Mouse (Mus musculus) natural killer cell, adult 2 months (primary cell): ENCODE data around the gene Gm37240.

Experiments
- DNase-seq, 2 experiments: peaks; one replicate each; pipeline ENCODE4 v3.0.0; 2022; ENCODE audit warnings: low spot score in 2 of 2

The Gm37240 gene

DNA sequence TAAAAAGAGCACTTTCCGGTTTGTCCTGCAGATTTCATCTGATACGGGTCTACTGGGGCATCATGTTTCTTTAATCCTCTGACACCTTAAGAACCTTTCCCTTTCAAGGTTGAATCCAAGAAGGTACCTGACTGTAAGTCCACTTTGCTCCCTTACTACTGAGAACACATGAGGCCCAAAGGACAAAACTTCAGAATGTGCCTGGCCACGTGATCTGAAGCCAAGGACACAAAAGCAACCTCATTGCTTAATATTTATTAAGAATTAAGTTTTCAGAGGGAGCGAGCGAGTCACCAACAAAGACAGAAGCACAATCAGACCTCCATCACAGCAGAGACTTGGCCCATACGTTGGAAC lies 1112.3 kb downstream of the Gm37240 start:
- DNase-seq: no peak

- DNase-seq: no peak
Measured at GRCm38 (mm10) chr3:84774246-84775066, 1112.9 kb downstream of the Gm37240 start.

DNA sequence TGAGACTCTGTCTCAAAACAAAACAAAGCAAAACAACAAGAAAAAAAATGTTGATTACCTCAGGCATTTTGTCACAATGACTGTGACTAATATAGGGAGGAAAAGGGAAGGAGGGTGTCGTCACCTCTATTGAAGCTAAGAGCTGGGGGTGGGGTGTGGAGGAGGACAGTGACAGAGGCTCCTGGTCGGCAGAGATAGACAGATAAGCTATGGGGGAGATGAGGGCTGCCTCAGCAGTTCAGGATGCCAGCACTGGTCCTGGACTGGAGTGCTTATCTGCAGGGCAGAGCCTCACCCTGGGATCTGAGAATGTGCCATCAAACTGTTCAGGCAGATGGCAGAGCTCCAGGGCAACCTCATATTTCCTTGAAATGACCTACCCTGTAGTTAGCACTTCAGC lies 1115.3 kb downstream of the Gm37240 start:
- peak in 1 of 2 experiments; percentile 7 for DNase-seq

- no peak for DNase-seq
Measured at GRCm38 (mm10) chr3:84770518-84770917, 1116.8 kb downstream of the Gm37240 start.

GRCm38 (mm10) chr3:84769411-84769810 lies 1117.9 kb downstream of the Gm37240 start:
- DNase-seq: no peak

GRCm38 (mm10) chr3:84768940-84769339 lies 1118.4 kb downstream of the Gm37240 start:
- DNase-seq: no peak

DNA sequence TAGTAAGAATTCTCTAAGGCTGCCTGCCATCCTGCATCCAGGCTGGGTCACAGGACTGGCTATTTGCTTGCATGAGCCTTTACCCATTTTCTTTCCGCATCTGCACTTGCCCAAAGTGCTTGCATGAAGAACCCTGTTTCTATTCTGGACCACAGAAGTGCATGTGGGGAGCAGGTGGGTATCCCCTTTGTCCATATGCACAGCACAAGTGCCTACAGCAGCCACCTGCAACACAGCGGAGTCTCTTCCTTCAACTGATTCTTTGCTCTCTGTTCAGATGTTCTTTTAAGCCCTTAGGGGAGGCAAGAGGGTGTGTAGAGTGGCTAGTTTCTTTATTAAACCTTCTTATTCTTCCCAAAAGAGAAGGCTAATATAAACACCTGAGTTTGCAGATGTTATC lies 1133.5 kb downstream of the Gm37240 start:
- DNase-seq: no peak

DNA sequence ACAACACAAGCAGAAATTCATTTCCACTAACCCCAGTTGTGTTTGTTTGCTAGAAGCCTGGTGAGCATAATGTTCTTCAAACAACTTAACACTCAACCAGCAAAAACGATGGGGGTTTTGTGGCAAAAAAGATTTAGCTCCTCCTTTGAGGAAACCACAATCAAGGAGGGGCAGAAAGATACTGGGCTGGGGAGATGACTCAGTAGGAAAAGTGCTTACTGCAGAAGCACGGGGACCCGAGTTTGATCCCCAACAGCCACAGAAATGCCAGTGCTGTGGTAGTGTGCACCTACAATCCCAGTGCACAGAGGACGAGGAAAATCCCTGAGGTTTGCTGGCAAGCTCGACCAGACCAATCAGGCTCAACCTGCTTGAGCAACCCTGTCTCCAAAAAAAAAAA lies 1138.1 kb downstream of the Gm37240 start:
- peak in 1 of 2 experiments; percentile 20 for DNase-seq

DNA sequence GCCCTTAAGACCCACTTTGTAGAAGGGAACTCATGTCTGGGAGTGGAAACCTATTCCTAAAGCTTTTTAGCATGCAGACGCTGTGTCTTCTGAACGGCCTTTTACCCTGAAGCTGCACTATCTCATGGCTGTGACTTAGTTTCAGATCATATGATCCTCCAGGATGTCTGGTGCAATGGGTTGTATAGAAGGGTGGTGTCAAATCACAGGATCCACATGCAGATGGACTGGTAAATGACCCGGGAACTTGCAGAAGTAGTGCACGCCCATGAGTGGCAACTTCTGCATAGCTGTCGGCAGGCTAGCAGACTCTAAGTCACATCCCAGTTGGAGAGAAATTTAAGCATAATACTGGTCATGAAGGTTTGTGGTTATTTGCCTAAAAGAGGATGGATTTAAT lies 1139.2 kb downstream of the Gm37240 start:
- no peak for DNase-seq

- no peak for DNase-seq
Measured at GRCm38 (mm10) chr3:84745537-84746189, 1141.7 kb downstream of the Gm37240 start.

DNA sequence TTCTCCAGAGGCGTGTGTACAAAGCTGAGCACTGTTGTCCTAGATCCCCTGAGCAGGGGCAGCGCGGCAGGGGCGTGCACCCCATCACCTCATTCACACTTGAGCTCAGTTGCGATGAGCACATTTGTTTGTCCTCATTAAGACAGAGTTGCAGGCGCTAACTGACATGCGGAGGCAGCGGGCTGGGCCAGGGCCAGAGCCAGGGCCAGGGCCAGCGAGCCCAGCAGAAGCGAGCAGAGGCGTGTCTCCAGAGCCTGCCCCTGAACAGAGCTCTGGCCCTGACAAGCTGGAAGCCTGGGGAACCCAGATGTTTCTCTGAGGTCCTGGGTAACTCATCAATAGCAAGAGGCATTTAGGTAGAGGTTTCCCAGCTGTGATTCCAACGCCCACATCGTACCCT lies 1142.6 kb downstream of the Gm37240 start:
- no peak for DNase-seq

DNA sequence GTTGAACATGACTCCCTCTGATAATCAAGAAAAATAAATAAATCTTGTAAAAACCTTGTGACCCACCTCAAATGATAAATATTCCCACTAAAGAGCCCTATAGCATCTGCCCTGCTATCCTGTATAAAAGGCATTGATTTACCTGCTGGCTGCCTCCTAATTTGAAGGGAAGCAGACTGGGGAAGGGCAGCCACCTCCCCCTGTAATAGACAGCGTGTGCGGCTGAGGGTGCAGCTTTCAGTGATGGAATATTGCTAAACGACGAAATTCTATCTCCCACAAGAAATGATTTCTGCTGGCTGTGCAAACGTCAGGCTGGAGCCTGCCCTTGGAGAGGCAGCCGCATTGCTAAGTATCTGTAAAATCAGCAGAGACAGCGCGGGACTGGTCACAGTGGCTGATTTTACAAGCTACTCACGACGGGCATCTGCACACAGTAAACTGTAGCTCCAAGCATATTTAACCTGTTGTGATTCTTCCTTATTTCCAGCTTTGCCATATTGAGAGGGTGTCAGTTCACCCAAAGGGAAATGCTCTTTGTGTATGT lies 1147.2 kb downstream of the Gm37240 start:
- DNase-seq: no peak

DNA sequence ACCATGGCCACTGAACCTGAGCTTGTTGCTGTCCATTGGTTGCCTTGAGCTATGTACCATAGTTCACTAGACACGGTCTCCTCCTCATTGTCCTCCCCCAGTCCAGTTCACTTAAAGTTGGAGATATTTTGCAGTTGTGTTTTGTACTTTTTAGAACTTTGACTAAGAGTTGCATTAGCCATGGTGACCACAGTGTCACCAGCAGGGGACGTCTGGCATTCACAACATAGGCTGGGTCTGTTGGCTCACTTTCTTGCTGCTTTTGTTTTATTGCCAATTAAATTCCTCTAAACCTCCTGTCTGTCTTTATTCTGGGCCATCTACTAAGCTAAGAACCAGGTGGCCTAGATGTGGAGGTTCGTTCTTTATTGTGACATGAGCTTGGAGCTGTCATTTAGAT lies 1150.2 kb downstream of the Gm37240 start:
- no peak for DNase-seq

GRCm38 (mm10) chr3:84735716-84736115 lies 1151.6 kb downstream of the Gm37240 start:
- no peak for DNase-seq

GRCm38 (mm10) chr3:84732516-84732915 lies 1154.8 kb downstream of the Gm37240 start:
- DNase-seq: no peak

GRCm38 (mm10) chr3:84732016-84732502 lies 1155.3 kb downstream of the Gm37240 start:
- no peak for DNase-seq

GRCm38 (mm10) chr3:84731403-84732015 lies 1155.8 kb downstream of the Gm37240 start:
- no peak for DNase-seq

- DNase-seq: no peak
Measured at GRCm38 (mm10) chr3:84731003-84731402, 1156.3 kb downstream of the Gm37240 start.

DNA sequence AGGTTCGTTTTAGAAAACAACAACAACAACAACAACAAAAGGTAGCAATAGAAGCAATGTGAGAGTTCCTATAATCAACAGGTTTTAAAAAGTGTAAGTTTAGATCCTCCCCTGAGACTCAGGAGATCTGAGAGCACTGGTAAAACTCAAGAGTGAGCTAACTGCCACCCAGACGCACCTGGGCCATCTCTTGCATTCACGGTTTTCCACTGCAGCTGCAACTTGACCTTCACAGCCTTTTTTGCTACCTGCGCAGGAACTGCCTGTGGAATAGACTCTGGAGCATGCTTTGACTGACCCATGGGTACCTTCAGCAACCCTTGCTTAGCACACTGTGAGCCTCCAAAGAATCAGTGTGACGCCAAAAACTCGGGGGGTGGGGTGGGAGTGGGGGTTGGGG lies 1157.5 kb downstream of the Gm37240 start:
- no peak for DNase-seq

GRCm38 (mm10) chr3:84723996-84724395 lies 1163.3 kb downstream of the Gm37240 start:
- DNase-seq: no peak

DNA sequence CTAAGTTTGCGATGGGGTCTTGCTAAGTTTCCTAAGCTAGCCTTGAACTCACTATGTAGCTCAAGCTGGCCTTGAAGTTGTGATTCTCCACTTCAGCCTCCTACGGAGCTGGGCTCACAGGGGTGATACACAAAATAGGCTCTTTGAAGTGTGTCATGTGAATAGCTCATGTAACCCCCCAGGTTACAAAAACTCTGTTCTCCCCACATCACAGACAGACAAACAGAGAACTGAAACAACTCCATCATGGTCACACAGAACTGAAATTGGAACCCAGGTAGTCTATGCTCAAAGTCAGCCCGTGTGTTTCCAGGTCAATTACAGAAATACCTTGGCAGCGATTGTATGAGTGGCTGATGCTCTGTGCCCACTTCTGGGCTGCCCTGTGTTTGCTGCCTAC lies 1164.6 kb downstream of the Gm37240 start:
- no peak for DNase-seq

GRCm38 (mm10) chr3:84715073-84715768 lies 1172.1 kb downstream of the Gm37240 start:
- DNase-seq: peak; percentile 81 to 86
